Mouse (Mus musculus): ENCODE results near the gene Cmss1. TPM values are rescaled to one million over a fixed set of nuclear protein-coding genes. Genes with fewer than 3 reads are reported as not detected.
A peak's percentile ranks its signal among the peaks of the same experiment; 100 is the strongest.

Gene Cmss1
- polyA plus RNA-seq, 1 experiment = 10.1 TPM

DNA sequence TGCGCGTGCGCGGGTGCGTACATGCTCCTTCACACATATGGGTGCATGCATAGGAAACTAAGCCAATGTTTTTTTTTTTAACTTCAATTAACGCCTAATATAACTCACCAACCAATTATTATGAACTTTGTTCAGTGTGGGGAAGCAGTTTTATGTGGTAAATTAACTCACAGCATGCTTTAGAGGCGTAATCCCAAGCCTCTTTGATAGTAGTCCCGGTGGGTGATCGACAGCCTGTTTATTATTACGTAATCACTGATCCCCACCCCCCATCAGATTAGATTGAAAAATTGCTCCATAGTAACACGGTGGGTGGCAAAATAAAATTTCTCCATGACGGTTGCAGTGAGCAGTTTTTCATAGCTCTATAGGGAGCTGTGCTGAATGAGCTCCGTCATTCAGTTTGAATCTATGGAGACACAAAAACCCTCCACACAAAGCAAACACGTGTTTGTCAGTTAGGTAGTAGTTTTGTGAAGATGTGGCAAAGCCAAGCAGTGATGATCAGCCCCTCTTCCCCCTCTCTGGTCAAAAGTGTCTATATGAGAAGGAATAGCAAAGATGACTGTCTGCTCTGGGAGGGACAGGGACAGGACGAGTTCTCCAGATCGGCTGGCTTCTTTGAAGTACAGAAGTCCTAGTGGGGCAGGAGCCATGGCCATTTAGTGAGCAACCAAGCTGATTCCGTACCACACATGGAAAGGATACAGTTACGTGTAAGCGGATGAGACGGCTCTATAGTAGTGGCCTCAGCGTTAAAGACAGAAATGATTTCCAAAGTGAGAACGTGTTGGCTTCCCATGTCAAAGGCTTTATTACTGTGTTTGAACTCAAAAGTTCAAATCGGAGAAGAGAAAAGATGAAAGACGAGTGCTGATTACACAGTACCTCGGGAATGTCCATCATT, 303.6 kb downstream of the Cmss1 start:
- peak; percentile 41 for DNase-seq (ENCODE audit: low read depth)

GRCm38 (mm10) chr16:57301512-57302115, 305.1 kb downstream of the Cmss1 start:
- DNase-seq (ENCODE audit: low read depth) = no peak
- TF ChIP-seq CTCF (IDR thresholded peaks at IDR 0.05; ENCODE audit: borderline replicate concordance, extremely low read depth, insufficient read depth, insufficient read length) = no peak
- TF ChIP-seq POLR2A (IDR thresholded peaks at IDR 0.05; ENCODE audit: borderline replicate concordance, extremely low read depth, insufficient read depth, insufficient read length, poor library complexity, severe bottlenecking) = no peak

More for the DNA sequence above, 303.6 kb downstream of the Cmss1 start:
- TF ChIP-seq CTCF (IDR thresholded peaks at IDR 0.05; ENCODE audit: borderline replicate concordance, extremely low read depth, insufficient read depth, insufficient read length) (no peak), POLR2A (IDR thresholded peaks at IDR 0.05; ENCODE audit: borderline replicate concordance, extremely low read depth, insufficient read depth, insufficient read length, poor library complexity, severe bottlenecking) (no peak)

GRCm38 (mm10) chr16:57295216-57295934, 311.3 kb downstream of the Cmss1 start:
- TF ChIP-seq CTCF (IDR thresholded peaks at IDR 0.05; ENCODE audit: borderline replicate concordance, extremely low read depth, insufficient read depth, insufficient read length) (no peak), POLR2A (IDR thresholded peaks at IDR 0.05; ENCODE audit: borderline replicate concordance, extremely low read depth, insufficient read depth, insufficient read length, poor library complexity, severe bottlenecking) (no peak)
- DNase-seq (ENCODE audit: low read depth) = no peak

- DNase-seq (ENCODE audit: low read depth) = no peak
- TF ChIP-seq POLR2A (IDR thresholded peaks at IDR 0.05; ENCODE audit: borderline replicate concordance, extremely low read depth, insufficient read depth, insufficient read length, poor library complexity, severe bottlenecking) (no peak), CTCF (IDR thresholded peaks at IDR 0.05; ENCODE audit: borderline replicate concordance, extremely low read depth, insufficient read depth, insufficient read length) (no peak)
Measured at GRCm38 (mm10) chr16:57292765-57293164, 313.9 kb downstream of the Cmss1 start, which contains the start of gene Tmem30c. Tmem30c (minus strand) TSS chr16:57292865.

GRCm38 (mm10) chr16:57292296-57292695, 314.4 kb downstream of the Cmss1 start:
- DNase-seq (ENCODE audit: low read depth) = no peak
- TF ChIP-seq POLR2A (IDR thresholded peaks at IDR 0.05; ENCODE audit: borderline replicate concordance, extremely low read depth, insufficient read depth, insufficient read length, poor library complexity, severe bottlenecking) (no peak), CTCF (IDR thresholded peaks at IDR 0.05; ENCODE audit: borderline replicate concordance, extremely low read depth, insufficient read depth, insufficient read length) (no peak)

- no peak for DNase-seq (ENCODE audit: low read depth)
Measured at GRCm38 (mm10) chr16:57291696-57292095, 315.0 kb downstream of the Cmss1 start.

GRCm38 (mm10) chr16:57281417-57281816, 325.2 kb downstream of the Cmss1 start:
- DNase-seq (ENCODE audit: low read depth) = no peak
- TF ChIP-seq CTCF (IDR thresholded peaks at IDR 0.05; ENCODE audit: borderline replicate concordance, extremely low read depth, insufficient read depth, insufficient read length) (no peak), POLR2A (IDR thresholded peaks at IDR 0.05; ENCODE audit: borderline replicate concordance, extremely low read depth, insufficient read depth, insufficient read length, poor library complexity, severe bottlenecking) (no peak)

More at GRCm38 (mm10) chr16:57291696-57292095, 315.0 kb downstream of the Cmss1 start:
- peak; percentile 14; the same call in 1 of the 2 replicates for TF ChIP-seq CTCF (IDR thresholded peaks at IDR 0.05; ENCODE audit: borderline replicate concordance, extremely low read depth, insufficient read depth, insufficient read length)
- TF ChIP-seq POLR2A (IDR thresholded peaks at IDR 0.05; ENCODE audit: borderline replicate concordance, extremely low read depth, insufficient read depth, insufficient read length, poor library complexity, severe bottlenecking) = no peak

DNA sequence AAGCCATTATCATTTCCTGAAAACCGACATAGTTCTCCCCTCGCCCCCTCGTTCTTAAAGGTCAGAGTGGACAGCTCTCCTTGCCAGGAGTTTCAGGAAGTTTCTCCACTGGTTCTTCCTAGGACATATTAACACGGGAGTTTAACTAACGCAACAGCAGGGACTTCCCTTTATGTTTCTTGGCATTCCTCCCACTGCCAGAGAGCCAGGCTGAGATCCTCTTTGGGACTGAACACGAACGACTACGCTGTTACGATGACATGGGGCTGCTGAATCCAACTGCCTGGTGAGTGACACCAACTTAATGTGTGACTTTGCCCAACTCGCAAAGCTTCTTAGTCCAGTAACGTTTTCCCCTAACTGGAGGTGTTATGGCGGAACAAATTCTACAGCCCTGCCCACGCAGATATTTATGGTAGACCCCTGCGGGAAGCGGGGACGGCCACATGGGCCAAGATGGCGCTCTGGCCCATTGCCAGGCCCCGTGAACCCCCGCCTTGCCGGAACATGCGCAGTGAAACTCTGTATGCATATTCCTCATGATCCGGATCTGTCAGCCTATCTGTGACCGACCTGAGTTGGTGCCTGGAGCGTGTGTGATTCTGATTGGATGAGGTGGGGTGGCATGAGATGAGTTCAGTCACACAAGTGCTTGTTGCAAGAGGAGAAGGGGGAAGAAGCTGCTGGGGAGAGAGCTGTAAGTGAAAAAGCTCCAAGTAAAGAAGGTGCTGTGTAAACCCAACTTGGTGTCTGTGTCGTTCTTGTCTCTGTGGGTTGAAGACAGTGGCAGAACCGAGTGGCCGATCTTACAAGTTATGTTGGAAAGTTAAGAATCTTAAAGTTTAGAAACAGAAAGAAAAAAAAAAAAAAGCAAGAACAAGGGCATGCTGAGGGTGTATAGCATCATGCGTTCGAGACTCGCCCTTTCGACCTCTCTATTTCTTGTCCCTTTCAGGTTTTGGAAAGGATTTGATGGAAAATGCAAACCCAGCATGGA, 326.1 kb downstream of the Cmss1 start:
- DNase-seq (ENCODE audit: low read depth) = no peak
- TF ChIP-seq POLR2A (IDR thresholded peaks at IDR 0.05; ENCODE audit: borderline replicate concordance, extremely low read depth, insufficient read depth, insufficient read length, poor library complexity, severe bottlenecking) (no peak), CTCF (IDR thresholded peaks at IDR 0.05; ENCODE audit: borderline replicate concordance, extremely low read depth, insufficient read depth, insufficient read length) (no peak)

- DNase-seq (ENCODE audit: low read depth) = no peak
- TF ChIP-seq CTCF (IDR thresholded peaks at IDR 0.05; ENCODE audit: borderline replicate concordance, extremely low read depth, insufficient read depth, insufficient read length) (no peak), POLR2A (IDR thresholded peaks at IDR 0.05; ENCODE audit: borderline replicate concordance, extremely low read depth, insufficient read depth, insufficient read length, poor library complexity, severe bottlenecking) (no peak)
Measured at GRCm38 (mm10) chr16:57278976-57279626, 327.6 kb downstream of the Cmss1 start.

- TF ChIP-seq CTCF (IDR thresholded peaks at IDR 0.05; ENCODE audit: borderline replicate concordance, extremely low read depth, insufficient read depth, insufficient read length) (no peak), POLR2A (IDR thresholded peaks at IDR 0.05; ENCODE audit: borderline replicate concordance, extremely low read depth, insufficient read depth, insufficient read length, poor library complexity, severe bottlenecking) (no peak)
- no peak for DNase-seq (ENCODE audit: low read depth)
Measured at GRCm38 (mm10) chr16:57269751-57270150, 336.9 kb downstream of the Cmss1 start.
